Mouse (Mus musculus): Measurements from ENCODE around the gene Ica1.

GRCm38 (mm10) chr6:8771539-8771938, 6.7 kb downstream of the Ica1 start:
- no peak for TF ChIP-seq POLR2A (IDR thresholded peaks at IDR 0.05; ENCODE audit: control insufficient read depth, low read depth, low read length)
- TF ChIP-seq CTCF (IDR thresholded peaks at IDR 0.05; ENCODE audit: control insufficient read depth, insufficient read depth, insufficient replicate concordance, low read depth, low read length), result no peak
